Comparison of ENCODE assay signal across 8 mouse cellular contexts in the genomic region with DNA sequence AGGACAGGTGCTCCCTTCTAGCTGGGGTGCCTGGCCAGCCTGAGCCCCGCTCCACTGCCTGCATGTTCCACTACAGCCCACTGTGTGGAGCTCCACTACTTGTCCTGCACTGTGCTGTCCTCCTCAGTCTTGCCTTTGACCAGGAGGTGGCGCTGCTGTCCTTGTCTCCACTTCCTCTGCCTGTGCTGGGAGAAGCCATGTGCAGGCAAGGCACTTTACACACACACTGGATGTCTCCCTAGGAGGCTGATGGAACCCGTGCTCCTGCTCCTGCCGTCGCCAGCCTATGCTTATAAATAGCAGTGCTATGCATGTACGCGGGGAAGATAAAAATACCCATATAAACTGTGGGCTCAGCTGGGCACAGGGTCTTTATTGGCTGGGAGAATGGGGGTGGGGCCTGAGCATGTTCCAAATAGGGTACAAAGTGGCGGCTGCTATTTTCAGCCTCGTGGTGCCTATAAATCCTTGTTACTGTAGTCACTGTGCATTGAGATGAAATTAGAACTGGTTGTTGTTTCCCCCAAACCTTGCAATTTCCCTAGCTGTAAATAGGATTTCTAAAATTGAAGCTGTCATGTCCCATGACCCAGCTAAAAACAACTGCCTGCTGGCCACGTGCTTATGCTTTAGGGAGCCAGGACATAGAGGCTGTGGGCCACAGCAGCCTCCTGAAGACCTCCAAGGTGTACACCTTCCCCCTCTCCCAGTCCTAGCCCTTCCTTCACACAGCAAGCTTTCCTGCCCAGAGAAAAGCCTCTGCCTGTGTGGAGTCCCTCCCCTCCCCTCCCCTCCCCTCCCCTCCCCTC. TPM values are rescaled to one million over a fixed set of nuclear protein-coding genes. Genes with fewer than 3 reads are reported as not detected.
A peak's percentile ranks its signal among the peaks of the same experiment; 100 is the strongest.
DNase-seq lines count a peak whose midpoint lies in the region; ATAC-seq and TF ChIP-seq lines count a peak whose summit lies in the region.

No protein-coding gene starts in this region.

- H3K79me2 ChIP-seq in CH12.LX (replicated peaks; ENCODE audit: control insufficient read depth, extremely low read depth, insufficient read depth, poor library complexity, severe bottlenecking), result no peaks in the 10 kb centered on the region

- ATAC-seq in forebrain, embryonic 12.5 days (ENCODE audit: low FRiP score), result peak; percentile 98
- ATAC-seq in heart, postnatal 0 days (ENCODE audit: insufficient read depth, low read depth), result peak; percentile 95
- ATAC-seq in liver, embryonic 14.5 days (ENCODE audit: insufficient read depth), result peak; percentile 89
- ATAC-seq in stomach, embryonic 15.5 days (ENCODE audit: insufficient read depth, low FRiP score, low read depth), result peak; percentile 92

- peaks cover 67 to 89% of the 10 kb centered on the region in 2 experiments for H3K36me3 ChIP-seq in CH12.LX (replicated peaks in 1 of 2; ENCODE audit: control insufficient read depth in 1 of 2, insufficient read depth in 1 of 2, low read length in 1 of 2)
- peaks cover 72% of the 10 kb centered on the region for H3K36me3 ChIP-seq in forebrain, embryonic 12.5 days (replicated peaks)
- peaks cover 55% of the 10 kb centered on the region for H3K36me3 ChIP-seq in heart, postnatal 0 days (replicated peaks; ENCODE audit: control insufficient read depth, insufficient read depth, low read length)
- H3K36me3 ChIP-seq in liver, embryonic 14.5 days (replicated peaks; ENCODE audit: control insufficient read depth, insufficient read depth, low read depth), result peaks cover 2% of the 10 kb centered on the region; the same call in 1 of the 2 replicates
- peaks cover 52% of the 10 kb centered on the region for H3K36me3 ChIP-seq in stomach, embryonic 15.5 days

- WGBS in forebrain, embryonic 12.5 days, result 23% methylated on average over 10 of the region's 10 CpGs
- 6% methylated on average over 10 of the region's 10 CpGs for WGBS in heart, postnatal 0 days
- 11% methylated on average over 10 of the region's 10 CpGs for WGBS in liver, embryonic 14.5 days (ENCODE audit: insufficient replicate concordance)
- 16% methylated on average over 10 of the region's 10 CpGs for WGBS in stomach, embryonic 15.5 days

- dilution Hi-C loops in CH12.LX (cut with MboI; ENCODE audit: extremely low pct_ligation_motif_present, extremely low pct_unique_long_range_greater_than_20kb, low sequenced_read_pairs), result no loop called here

- in situ Hi-C loops in CH12.LX (cut with MboI; ENCODE audit: low pct_ligation_motif_present, low pct_unique_long_range_greater_than_20kb, low sequenced_read_pairs), result loop anchor here (25.0 kb wide), 1 partner anchor 244 kb away; no protein-coding TSS in a partner anchor

- H3K27ac ChIP-seq in CH12.LX (ENCODE audit: insufficient read depth, low read depth), result no peak overlapping the region
- no peak overlapping the region for H3K27ac ChIP-seq in forebrain, embryonic 12.5 days
- H3K27ac ChIP-seq in heart, postnatal 0 days (ENCODE audit: low read depth), result peak overlapping the region; percentile 87
- no peak overlapping the region for H3K27ac ChIP-seq in liver, embryonic 14.5 days
- no peak overlapping the region for H3K27ac ChIP-seq in stomach, embryonic 15.5 days

- H3K27me3 ChIP-seq in CH12.LX (replicated peaks), result no peaks in the 10 kb centered on the region
- H3K27me3 ChIP-seq in forebrain, embryonic 12.5 days, result no peaks in the 10 kb centered on the region
- no peaks in the 10 kb centered on the region for H3K27me3 ChIP-seq in heart, postnatal 0 days (ENCODE audit: control insufficient read depth, insufficient read depth, low read length)
- no peaks in the 10 kb centered on the region for H3K27me3 ChIP-seq in liver, embryonic 14.5 days (ENCODE audit: control insufficient read depth, insufficient read depth, low read length)
- H3K27me3 ChIP-seq in stomach, embryonic 15.5 days (replicated peaks), result no peaks in the 10 kb centered on the region

- H3K9me3 ChIP-seq in CH12.LX (replicated peaks; ENCODE audit: low read length), result peaks cover 7% of the 10 kb centered on the region
- no peaks in the 10 kb centered on the region for H3K9me3 ChIP-seq in forebrain, embryonic 12.5 days
- no peaks in the 10 kb centered on the region for H3K9me3 ChIP-seq in heart, postnatal 0 days (replicated peaks; ENCODE audit: control insufficient read depth, low read length)
- no peaks in the 10 kb centered on the region for H3K9me3 ChIP-seq in liver, embryonic 14.5 days (ENCODE audit: control insufficient read depth, low read length)
- H3K9me3 ChIP-seq in stomach, embryonic 15.5 days, result no peaks in the 10 kb centered on the region

- no peak overlapping the region for H3K4me2 ChIP-seq in CH12.LX (ENCODE audit: insufficient read depth, low read depth, poor library complexity, severe bottlenecking)
- no peak overlapping the region for H3K4me2 ChIP-seq in forebrain, embryonic 12.5 days
- H3K4me2 ChIP-seq in heart, postnatal 0 days (ENCODE audit: low read depth, low read length), result no peak overlapping the region
- H3K4me2 ChIP-seq in liver, embryonic 14.5 days (ENCODE audit: low read depth), result no peak overlapping the region
- H3K4me2 ChIP-seq in stomach, embryonic 15.5 days, result no peak overlapping the region; the same call in 1 of the 2 replicates

- peak overlapping the region in 1 of 3 experiments; percentile 8 for H3K4me3 ChIP-seq in CH12.LX (replicated peaks in 1 of 3; ENCODE audit: low read depth in 2 of 3, low read length in 2 of 3, poor library complexity in 1 of 3)
- no peak overlapping the region for H3K4me3 ChIP-seq in forebrain, embryonic 12.5 days (replicated peaks)
- no peak overlapping the region for H3K4me3 ChIP-seq in heart, postnatal 0 days (ENCODE audit: low read depth, low read length)
- H3K4me3 ChIP-seq in liver, embryonic 14.5 days (ENCODE audit: insufficient read depth in 1 of 2, low read depth in 2 of 2, low read length in 2 of 2), result no peak overlapping the region
- no peak overlapping the region for H3K4me3 ChIP-seq in stomach, embryonic 15.5 days (replicated peaks)

- H3K9ac ChIP-seq in CH12.LX (ENCODE audit: insufficient read depth, low read depth), result no peak overlapping the region
- H3K9ac ChIP-seq in forebrain, embryonic 12.5 days, result 0 out of 2 replicates have a peak overlapping the region, but pooled peaks have one; percentile 36
- H3K9ac ChIP-seq in heart, postnatal 0 days (replicated peaks; ENCODE audit: low read depth, low read length), result no peak overlapping the region
- H3K9ac ChIP-seq in liver, embryonic 14.5 days (replicated peaks), result no peak overlapping the region
- no peak overlapping the region for H3K9ac ChIP-seq in stomach, embryonic 15.5 days

- TF ChIP-seq RAD21 in CH12.LX (IDR thresholded peaks at IDR 0.05; ENCODE audit: low read depth, low read length), result peak; percentile 98

- DNase-seq in CH12.LX (ENCODE audit: extremely low read depth), result peak; percentile 98
- peak; percentile 92 for DNase-seq in c-Kit-positive CD71-positive TER-119-negative erythroid progenitor cells, embryonic 14.5 days (ENCODE audit: low read depth)
- peak; percentile 97 for DNase-seq in heart, postnatal 0 days (ENCODE audit: low spot score)
- peak; percentile 96 to 97 for DNase-seq in kidney, postnatal 36 days
- DNase-seq in liver, embryonic 14.5 days (ENCODE audit: low read depth in 3 of 3, low spot score in 3 of 3), result peak; percentile 72 to 84 (median 79)
- DNase-seq in neural tube, embryonic 10.5 days (ENCODE audit: extremely low spot score, low spot score), result peak; percentile 99

- peak; percentile 40 for TF ChIP-seq POLR2A in CH12.LX (IDR thresholded peaks at IDR 0.05; ENCODE audit: low read depth, low read length)

- TF ChIP-seq EP300 in CH12.LX (IDR thresholded peaks at IDR 0.05; ENCODE audit: low read length), result no peak
- peak; percentile 86 for TF ChIP-seq EP300 in heart, postnatal 0 days (IDR thresholded peaks at IDR 0.05; ENCODE audit: low read depth)
- no peak for TF ChIP-seq EP300 in liver, embryonic 14.5 days (IDR thresholded peaks at IDR 0.05; ENCODE audit: low read depth)

- peak; percentile 95 to 100 for TF ChIP-seq CTCF in CH12.LX (conservative IDR thresholded peaks at IDR 0.05 in 1 of 2, IDR thresholded peaks at IDR 0.05 in 1 of 2; ENCODE audit: low read depth in 2 of 2, low read length in 2 of 2)
- TF ChIP-seq CTCF in heart, postnatal 0 days (IDR thresholded peaks at IDR 0.05; ENCODE audit: low read depth), result peak; percentile 100
- TF ChIP-seq CTCF in liver, embryonic 14.5 days (IDR thresholded peaks at IDR 0.05; ENCODE audit: low read depth), result peak; percentile 100

- H3K4me1 ChIP-seq in CH12.LX (ENCODE audit: control insufficient read depth in 1 of 2, insufficient read depth in 2 of 2), result peaks cover 2 to 22% of the 10 kb centered on the region in 2 experiments; a peak in 2 of 4 replicates
- peaks cover 6% of the 10 kb centered on the region; the same call in 1 of the 2 replicates for H3K4me1 ChIP-seq in forebrain, embryonic 12.5 days
- H3K4me1 ChIP-seq in heart, postnatal 0 days (ENCODE audit: control insufficient read depth, insufficient read depth), result peaks cover 19% of the 10 kb centered on the region
- no peaks in the 10 kb centered on the region; a peak in 1 of 4 replicates for H3K4me1 ChIP-seq in liver, embryonic 14.5 days (replicated peaks; ENCODE audit: control insufficient read depth in 2 of 2, insufficient read depth in 2 of 2, low read length in 1 of 2)
- H3K4me1 ChIP-seq in stomach, embryonic 15.5 days, result peaks cover 8% of the 10 kb centered on the region; the same call in 1 of the 2 replicates

RNA-seq across cellular contexts. Expression of gene Slc16a8, which starts 11.1 kb away (rescaled TPM):
- 0.08 and 0.29 TPM in 2 replicates for total RNA-seq in CH12.LX (2012; rRNA removed)
- total RNA-seq in CH12.LX (2014; rRNA removed), result not detected in 2 replicates
- 0.79 and 0.83 TPM in 2 replicates for polyA plus RNA-seq in CH12.LX (2012; ENCODE audit: insufficient read length, low read depth)
- polyA plus RNA-seq in forebrain, embryonic 12.5 days (2016; fragmentation: Nextera tagmentation; extraction: Ambion mirVana), result 0.32 and 0.33 TPM in 2 replicates
- total RNA-seq in heart, postnatal 0 days (2014; rRNA removed; ENCODE audit: low replicate concordance), result 0.73 and 1.8 TPM in 2 replicates
- 0.67 and 0.97 TPM in 2 replicates for polyA plus RNA-seq in heart, postnatal 0 days (2015; fragmentation: Nextera tagmentation; extraction: Ambion mirVana)
- polyA plus RNA-seq in liver, embryonic 14.5 days (2012; rRNA removed), result not detected in 2 replicates
- not detected in 2 replicates for polyA plus RNA-seq in liver, embryonic 14.5 days (2014; fragmentation: Nextera tagmentation; extraction: Ambion mirVana)
- polyA plus RNA-seq in stomach, embryonic 15.5 days (2015; fragmentation: Nextera tagmentation; extraction: Ambion mirVana), result 0.22 and 0.28 TPM in 2 replicates

RNA-seq across cellular contexts. Expression of gene Gm49486, which starts 14.2 kb away (rescaled TPM):
- total RNA-seq in CH12.LX (2012; rRNA removed) (0.21 and 0.29 TPM in 2 replicates), CH12.LX (2014; rRNA removed) (0.49 and 0.77 TPM in 2 replicates)
- 0.59 and 1.3 TPM in 2 replicates for polyA plus RNA-seq in CH12.LX (2012; ENCODE audit: insufficient read length, low read depth)
- polyA plus RNA-seq in forebrain, embryonic 12.5 days (2016; fragmentation: Nextera tagmentation; extraction: Ambion mirVana), result 0.49 and 0.72 TPM in 2 replicates
- total RNA-seq in heart, postnatal 0 days (2014; rRNA removed; ENCODE audit: low replicate concordance), result 0.12 and 0.80 TPM in 2 replicates
- 0.74 and 1.0 TPM in 2 replicates for polyA plus RNA-seq in heart, postnatal 0 days (2015; fragmentation: Nextera tagmentation; extraction: Ambion mirVana)
- 0.04 and 0.06 TPM in 2 replicates for polyA plus RNA-seq in liver, embryonic 14.5 days (2012; rRNA removed)
- polyA plus RNA-seq in liver, embryonic 14.5 days (2014; fragmentation: Nextera tagmentation; extraction: Ambion mirVana), result not detected in 2 replicates
- 0.61 and 0.65 TPM in 2 replicates for polyA plus RNA-seq in stomach, embryonic 15.5 days (2015; fragmentation: Nextera tagmentation; extraction: Ambion mirVana)

RNA-seq across cellular contexts. Expression of gene Pick1, which starts 14.5 kb away (rescaled TPM):
- total RNA-seq in CH12.LX (2012; rRNA removed) (23.2 and 23.4 TPM in 2 replicates), CH12.LX (2014; rRNA removed) (13.9 and 15.4 TPM in 2 replicates)
- 14.9 and 18.5 TPM in 2 replicates for polyA plus RNA-seq in CH12.LX (2012; ENCODE audit: insufficient read length, low read depth)
- polyA plus RNA-seq in forebrain, embryonic 12.5 days (2016; fragmentation: Nextera tagmentation; extraction: Ambion mirVana), result 64.5 and 67.5 TPM in 2 replicates
- 23.8 and 27.2 TPM in 2 replicates for total RNA-seq in heart, postnatal 0 days (2014; rRNA removed; ENCODE audit: low replicate concordance)
- 26.9 and 29.8 TPM in 2 replicates for polyA plus RNA-seq in heart, postnatal 0 days (2015; fragmentation: Nextera tagmentation; extraction: Ambion mirVana)
- 9.1 and 12.4 TPM in 2 replicates for polyA plus RNA-seq in liver, embryonic 14.5 days (2012; rRNA removed)
- 3.5 and 4.2 TPM in 2 replicates for polyA plus RNA-seq in liver, embryonic 14.5 days (2014; fragmentation: Nextera tagmentation; extraction: Ambion mirVana)
- polyA plus RNA-seq in stomach, embryonic 15.5 days (2015; fragmentation: Nextera tagmentation; extraction: Ambion mirVana), result 47.6 and 51.4 TPM in 2 replicates

RNA-seq across cellular contexts. Expression of gene Baiap2l2, which starts 41.9 kb away (rescaled TPM):
- 0.21 and 1.5 TPM in 2 replicates for total RNA-seq in CH12.LX (2012; rRNA removed)
- not detected in 2 replicates for total RNA-seq in CH12.LX (2014; rRNA removed)
- 0.84 and 1.2 TPM in 2 replicates for polyA plus RNA-seq in CH12.LX (2012; ENCODE audit: insufficient read length, low read depth)
- 0.96 and 1.4 TPM in 2 replicates for polyA plus RNA-seq in forebrain, embryonic 12.5 days (2016; fragmentation: Nextera tagmentation; extraction: Ambion mirVana)
- total RNA-seq in heart, postnatal 0 days (2014; rRNA removed; ENCODE audit: low replicate concordance), result 0.23 and 0.27 TPM in 2 replicates
- polyA plus RNA-seq in heart, postnatal 0 days (2015; fragmentation: Nextera tagmentation; extraction: Ambion mirVana), result 2.2 and 4.5 TPM in 2 replicates
- polyA plus RNA-seq in liver, embryonic 14.5 days (2012; rRNA removed), result 3.9 and 7.9 TPM in 2 replicates
- 1.2 and 1.9 TPM in 2 replicates for polyA plus RNA-seq in liver, embryonic 14.5 days (2014; fragmentation: Nextera tagmentation; extraction: Ambion mirVana)
- 8.4 and 9.1 TPM in 2 replicates for polyA plus RNA-seq in stomach, embryonic 15.5 days (2015; fragmentation: Nextera tagmentation; extraction: Ambion mirVana)
